Mouse (Mus musculus): ENCODE measurements at regions not wholly inside any gene's neighbourhood (a gene's known extent, or its start where the extent isn't known, plus 50 kb on each side); places are given as distances from the start of the nearest gene placed in this dataset.
"Not testable (repeated sequence)": the region's sequence is repeated elsewhere in the genome, so short reads cannot be mapped to it uniquely, and the experiment has no call there.

GRCm38 (mm10) chr14:87255484-87256208, 114.6 kb upstream of the Diaph3 start:
- Histone ChIP-seq H3K4me3 (no peak overlapping the region), H3K27me3 (ENCODE audit: control insufficient read depth, insufficient read depth, insufficient read length) (no peaks in the 10 kb centered on the region), H3K36me3 (ENCODE audit: control insufficient read depth, insufficient read depth) (no peaks in the 10 kb centered on the region), H3K79me2 (ENCODE audit: control insufficient read depth, insufficient read depth) (no peaks in the 10 kb centered on the region), H3ac (ENCODE audit: control insufficient read depth, insufficient read length) (no peak overlapping the region), H3K4me2 (ENCODE audit: low read depth) (no peak overlapping the region)
- TF ChIP-seq E2F4 (IDR thresholded peaks at IDR 0.05; ENCODE audit: insufficient read depth), result no peak
- no peak for TF ChIP-seq SRF (IDR thresholded peaks at IDR 0.05; ENCODE audit: control insufficient read depth, insufficient read length, low read depth)
- TF ChIP-seq POLR2A (IDR thresholded peaks at IDR 0.05; ENCODE audit: insufficient read length, low read depth), result no peak
- TF ChIP-seq MYOG (IDR thresholded peaks at IDR 0.05; ENCODE audit: control insufficient read depth in 1 of 3, insufficient read depth in 1 of 3, insufficient read length in 2 of 3, low read depth in 2 of 3), result no peak
- no peak for TF ChIP-seq REST (IDR thresholded peaks at IDR 0.05; ENCODE audit: insufficient read depth, insufficient read length)
- no peak for TF ChIP-seq TCF3 (IDR thresholded peaks at IDR 0.05; ENCODE audit: insufficient read length, low read depth)

GRCm38 (mm10) chr14:87261726-87262125, 120.7 kb upstream of the Diaph3 start:
- Histone ChIP-seq H3K27me3 (ENCODE audit: control insufficient read depth, insufficient read depth, insufficient read length) (no peaks in the 10 kb centered on the region), H3K79me2 (ENCODE audit: control insufficient read depth, insufficient read depth) (no peaks in the 10 kb centered on the region), H3K36me3 (ENCODE audit: control insufficient read depth, insufficient read depth) (no peaks in the 10 kb centered on the region), H3K4me2 (ENCODE audit: low read depth) (no peak overlapping the region), H3K4me3 (no peak overlapping the region), H3ac (ENCODE audit: control insufficient read depth, insufficient read length) (no peak overlapping the region)
- TF ChIP-seq MAX (IDR thresholded peaks at IDR 0.05; ENCODE audit: low read depth), result no peak
- TF ChIP-seq E2F4 (IDR thresholded peaks at IDR 0.05; ENCODE audit: insufficient read depth), result no peak
- no peak for TF ChIP-seq REST (IDR thresholded peaks at IDR 0.05; ENCODE audit: insufficient read depth, insufficient read length)
- no peak for TF ChIP-seq CEBPB (IDR thresholded peaks at IDR 0.05; ENCODE audit: insufficient read depth, poor library complexity, severe bottlenecking)
- TF ChIP-seq POLR2A (IDR thresholded peaks at IDR 0.05; ENCODE audit: insufficient read length, low read depth), result no peak
- TF ChIP-seq USF1 (IDR thresholded peaks at IDR 0.05; ENCODE audit: low read depth), result no peak
- TF ChIP-seq TCF12 (IDR thresholded peaks at IDR 0.05; ENCODE audit: insufficient read depth, poor library complexity, severe bottlenecking), result no peak

- H3K79me2 ChIP-seq (ENCODE audit: control insufficient read depth, insufficient read depth), result no peaks in the 10 kb centered on the region
- no peaks in the 10 kb centered on the region for H3K27me3 ChIP-seq (ENCODE audit: control insufficient read depth, insufficient read depth, insufficient read length)
- no peaks in the 10 kb centered on the region for H3K36me3 ChIP-seq (ENCODE audit: control insufficient read depth, insufficient read depth)
- H3K4me2 ChIP-seq (ENCODE audit: low read depth), result no peak overlapping the region
- H3ac ChIP-seq (ENCODE audit: control insufficient read depth, insufficient read length), result no peak overlapping the region
- no peak overlapping the region for H3K4me3 ChIP-seq
- no peak for TF ChIP-seq TCF12 (IDR thresholded peaks at IDR 0.05; ENCODE audit: insufficient read depth, poor library complexity, severe bottlenecking)
- no peak for TF ChIP-seq MAX (IDR thresholded peaks at IDR 0.05; ENCODE audit: low read depth)
- TF ChIP-seq POLR2AphosphoS2 (IDR thresholded peaks at IDR 0.05; ENCODE audit: insufficient read length, low read depth), result no peak
- no peak for TF ChIP-seq CEBPB (IDR thresholded peaks at IDR 0.05; ENCODE audit: insufficient read depth, poor library complexity, severe bottlenecking)
- TF ChIP-seq POLR2A (IDR thresholded peaks at IDR 0.05; ENCODE audit: insufficient read length, low read depth), result no peak
- TF ChIP-seq MYOG (IDR thresholded peaks at IDR 0.05; ENCODE audit: control insufficient read depth in 1 of 3, insufficient read depth in 1 of 3, insufficient read length in 2 of 3, low read depth in 2 of 3), result no peak
- TF ChIP-seq SRF (IDR thresholded peaks at IDR 0.05; ENCODE audit: control insufficient read depth, insufficient read length, low read depth), result no peak
- no peak for TF ChIP-seq E2F4 (IDR thresholded peaks at IDR 0.05; ENCODE audit: insufficient read depth)
- TF ChIP-seq TCF3 (IDR thresholded peaks at IDR 0.05; ENCODE audit: insufficient read length, low read depth), result no peak
- no peak for TF ChIP-seq MYOD1 (IDR thresholded peaks at IDR 0.05; ENCODE audit: control insufficient read depth in 1 of 3, insufficient read length in 2 of 3, low read depth in 2 of 3)
- TF ChIP-seq USF1 (IDR thresholded peaks at IDR 0.05; ENCODE audit: low read depth), result no peak
- no peak for TF ChIP-seq REST (IDR thresholded peaks at IDR 0.05; ENCODE audit: insufficient read depth, insufficient read length)
Observed at GRCm38 (mm10) chr14:87264826-87265225, 123.8 kb upstream of the Diaph3 start.

GRCm38 (mm10) chr14:87266309-87266708, 125.3 kb upstream of the Diaph3 start:
- H3K36me3 ChIP-seq (ENCODE audit: control insufficient read depth, insufficient read depth), result no peaks in the 10 kb centered on the region
- no peak overlapping the region for H3K4me2 ChIP-seq (ENCODE audit: low read depth)
- H3ac ChIP-seq (ENCODE audit: control insufficient read depth, insufficient read length), result no peak overlapping the region
- no peak overlapping the region for H3K4me3 ChIP-seq
- H3K27me3 ChIP-seq (ENCODE audit: control insufficient read depth, insufficient read depth, insufficient read length), result no peaks in the 10 kb centered on the region
- no peaks in the 10 kb centered on the region for H3K79me2 ChIP-seq (ENCODE audit: control insufficient read depth, insufficient read depth)
- TF ChIP-seq TCF3 (IDR thresholded peaks at IDR 0.05; ENCODE audit: insufficient read length, low read depth), result no peak
- TF ChIP-seq E2F4 (IDR thresholded peaks at IDR 0.05; ENCODE audit: insufficient read depth), result no peak
- TF ChIP-seq MYOD1 (IDR thresholded peaks at IDR 0.05; ENCODE audit: control insufficient read depth in 1 of 3, insufficient read length in 2 of 3, low read depth in 2 of 3), result no peak
- TF ChIP-seq POLR2A (IDR thresholded peaks at IDR 0.05; ENCODE audit: insufficient read length, low read depth), result no peak
- no peak for TF ChIP-seq TCF12 (IDR thresholded peaks at IDR 0.05; ENCODE audit: insufficient read depth, poor library complexity, severe bottlenecking)
- TF ChIP-seq MYOG (IDR thresholded peaks at IDR 0.05; ENCODE audit: control insufficient read depth in 1 of 3, insufficient read depth in 1 of 3, insufficient read length in 2 of 3, low read depth in 2 of 3), result no peak
- no peak for TF ChIP-seq SRF (IDR thresholded peaks at IDR 0.05; ENCODE audit: control insufficient read depth, insufficient read length, low read depth)

- H3ac ChIP-seq (ENCODE audit: control insufficient read depth, insufficient read length); H3K36me3 ChIP-seq (ENCODE audit: control insufficient read depth, insufficient read depth); H3K27me3 ChIP-seq (ENCODE audit: control insufficient read depth, insufficient read depth, insufficient read length); H3K4me2 ChIP-seq (ENCODE audit: low read depth); H3K4me3 ChIP-seq; H3K79me2 ChIP-seq (ENCODE audit: control insufficient read depth, insufficient read depth): not testable (repeated sequence)
Observed at GRCm38 (mm10) chr14:87289266-87289665, 127.2 kb upstream of the Tdrd3 start.

Data from myocyte (in vitro differentiated cells).